Mouse (Mus musculus) kidney, postnatal 0 days (tissue): ENCODE measurements at regions not wholly inside any gene's neighbourhood (a gene's known extent, or its start where the extent isn't known, plus 50 kb on each side); places are given as distances from the start of the nearest gene placed in this dataset.
"Not testable (repeated sequence)": the region's sequence is repeated elsewhere in the genome, so short reads cannot be mapped to it uniquely, and the experiment has no call there.

ENCODE experiments used
- ATAC-seq: fragments of 200-750 bp; cut with Nextera tagmentation; replicated peaks from 2 replicates; pipeline ENCODE4 v1.8.0; 2017; ENCODE audit warnings: low read depth, moderate number of reproducible peaks, moderate TSS enrichment, moderate library complexity; ENCODE audit not compliant: low FRiP score
- DNase-seq: peaks from one replicate; pipeline ENCODE4 v3.0.0-alpha.2; 2016; ENCODE audit warnings: low spot score
- H3K27ac ChIP-seq: fragments of 300-500 bp; sonication (generic); 2 replicates; pipeline ENCODE4 v1.5.1; 2014; ENCODE audit warnings: mild to moderate bottlenecking
- H3K27me3 ChIP-seq: fragments of 300-500 bp; sonication (generic); 2 replicates; pipeline ENCODE4 v1.6.1; 2014; ENCODE audit warnings: low read length, mixed read lengths; ENCODE audit not compliant: insufficient read depth
- H3K36me3 ChIP-seq: fragments of 300-500 bp; sonication (generic); 2 replicates; pipeline ENCODE4 v1.6.1; 2014; ENCODE audit warnings: low read length, mixed read lengths; ENCODE audit not compliant: insufficient read depth
- H3K4me1 ChIP-seq: fragments of 300-500 bp; sonication (generic); replicated peaks from 2 replicates; pipeline ENCODE4 v1.6.1; 2014; ENCODE audit warnings: antibody characterized with exemption, low read length, mixed read lengths; ENCODE audit not compliant: insufficient read depth
- H3K4me2 ChIP-seq: fragments of 300-500 bp; sonication (generic); 2 replicates; pipeline ENCODE4 v1.6.1; 2014; ENCODE audit warnings: mild to moderate bottlenecking, low read length, moderate library complexity, mixed read lengths
- H3K4me3 ChIP-seq: fragments of 300-500 bp; sonication (generic); replicated peaks from 2 replicates; pipeline ENCODE4 v1.5.1; 2014; ENCODE audit warnings: low read depth, low read length
- H3K9ac ChIP-seq: fragments of 300-500 bp; sonication (generic); 2 replicates; pipeline ENCODE4 v1.6.1; 2014; ENCODE audit warnings: low read depth, low read length
- H3K9me3 ChIP-seq: fragments of 300-500 bp; sonication (generic); replicated peaks from 2 replicates; pipeline ENCODE4 v1.6.1; 2016; ENCODE audit warnings: low read length, inconsistent platforms, mixed read lengths
- CTCF ChIP-seq: IDR thresholded peaks from 2 replicates; pipeline ENCODE4 v1.5.1; 2016; ENCODE audit warnings: antibody characterized with exemption, low read depth, mild to moderate bottlenecking, moderate library complexity
- WGBS: fragments of 180-500 bp; shearing (Covaris S2); extraction: QIAGEN DNeasy Blood & Tissue Kit; methylation state at CpG from one replicate; pipeline ENCODE4 v1.1.7; 2014; 5-methylcytosine and 5-hydroxymethylcytosine counted together

GRCm38 (mm10) chr4:93598474-93598873, 263.2 kb upstream of the Tusc1 start:
- no peaks in the 10 kb centered on the region for H3K9me3 ChIP-seq
- no peak for ATAC-seq
- H3K27me3 ChIP-seq = no peaks in the 10 kb centered on the region
- H3K4me1 ChIP-seq = no peaks in the 10 kb centered on the region
- H3K4me2 ChIP-seq = no peak overlapping the region
- 96% methylated on average over 1 of the region's 1 CpGs for WGBS
- H3K4me3 ChIP-seq = no peak overlapping the region
- no peak overlapping the region for H3K9ac ChIP-seq
- TF ChIP-seq CTCF = no peak
- no peaks in the 10 kb centered on the region for H3K36me3 ChIP-seq
- H3K27ac ChIP-seq = no peak overlapping the region
- DNase-seq = no peak

GRCm38 (mm10) chr4:93584328-93584727, 249.0 kb upstream of the Tusc1 start:
- Histone ChIP-seq H3K9ac (no peak overlapping the region), H3K9me3 (no peaks in the 10 kb centered on the region), H3K36me3 (no peaks in the 10 kb centered on the region), H3K4me3 (no peak overlapping the region), H3K4me2 (no peak overlapping the region), H3K27ac (no peak overlapping the region), H3K27me3 (no peaks in the 10 kb centered on the region), H3K4me1 (no peaks in the 10 kb centered on the region)
- ATAC-seq = no peak
- WGBS = 85% methylated on average over 1 of the region's 1 CpGs
- no peak for TF ChIP-seq CTCF
- DNase-seq = no peak

- no peaks in the 10 kb centered on the region for H3K27me3 ChIP-seq
- no peaks in the 10 kb centered on the region for H3K9me3 ChIP-seq
- no peaks in the 10 kb centered on the region for H3K36me3 ChIP-seq
- H3K9ac ChIP-seq = no peak overlapping the region
- no peaks in the 10 kb centered on the region for H3K4me1 ChIP-seq
- TF ChIP-seq CTCF = no peak
- no peak overlapping the region for H3K4me2 ChIP-seq
- WGBS = 62% methylated on average over 4 of the region's 4 CpGs
- no peak overlapping the region for H3K27ac ChIP-seq
- no peak overlapping the region for H3K4me3 ChIP-seq
- DNase-seq (no peak), ATAC-seq (no peak)
Measured at GRCm38 (mm10) chr4:93583670-93584303, 248.5 kb upstream of the Tusc1 start.

- 90% methylated on average over 5 of the region's 5 CpGs for WGBS
Measured at GRCm38 (mm10) chr4:93579343-93579742, 244.0 kb upstream of the Tusc1 start.

GRCm38 (mm10) chr4:93567487-93568259, 232.4 kb upstream of the Tusc1 start:
- Histone ChIP-seq H3K9ac (no peak overlapping the region), H3K4me3 (no peak overlapping the region), H3K4me1 (no peaks in the 10 kb centered on the region), H3K36me3 (no peaks in the 10 kb centered on the region), H3K4me2 (no peak overlapping the region), H3K27ac (no peak overlapping the region), H3K27me3 (no peaks in the 10 kb centered on the region), H3K9me3 (no peaks in the 10 kb centered on the region)
- ATAC-seq (no peak), DNase-seq (no peak)
- no peak for TF ChIP-seq CTCF
- WGBS = 74% methylated on average over 5 of the region's 5 CpGs

More at GRCm38 (mm10) chr4:93579343-93579742, 244.0 kb upstream of the Tusc1 start:
- Histone ChIP-seq H3K4me2 (no peak overlapping the region), H3K27ac (no peak overlapping the region), H3K9me3 (no peaks in the 10 kb centered on the region), H3K27me3 (no peaks in the 10 kb centered on the region), H3K4me3 (no peak overlapping the region), H3K9ac (no peak overlapping the region), H3K4me1 (no peaks in the 10 kb centered on the region), H3K36me3 (no peaks in the 10 kb centered on the region)
- TF ChIP-seq CTCF = no peak
- no peak for DNase-seq
- no peak for ATAC-seq

- no peak for DNase-seq
- no peak for TF ChIP-seq CTCF
- Histone ChIP-seq H3K4me2 (no peak overlapping the region), H3K9ac (no peak overlapping the region), H3K27ac (no peak overlapping the region), H3K27me3 (no peaks in the 10 kb centered on the region), H3K36me3 (no peaks in the 10 kb centered on the region), H3K9me3 (no peaks in the 10 kb centered on the region), H3K4me1 (no peaks in the 10 kb centered on the region), H3K4me3 (no peak overlapping the region)
- no peak for ATAC-seq
- WGBS = 85% methylated on average over 5 of the region's 5 CpGs
Measured at GRCm38 (mm10) chr4:93555787-93556760, 220.8 kb upstream of the Tusc1 start.

GRCm38 (mm10) chr4:93555181-93555580, 219.9 kb upstream of the Tusc1 start:
- 83% methylated on average over 2 of the region's 2 CpGs for WGBS
- H3K36me3 ChIP-seq, H3K4me2 ChIP-seq, ATAC-seq, DNase-seq, H3K4me1 ChIP-seq, H3K9ac ChIP-seq, H3K4me3 ChIP-seq, H3K9me3 ChIP-seq, H3K27me3 ChIP-seq, H3K27ac ChIP-seq: not testable (repeated sequence)
